Mouse (Mus musculus) neural tube, embryonic 14.5 days (tissue): ENCODE results near the gene Lipe. TPM values are rescaled to one million over a fixed set of nuclear protein-coding genes. Genes with fewer than 3 reads are reported as not detected.
A peak's percentile ranks its signal among the peaks of the same experiment; 100 is the strongest.

ENCODE experiments used
- ATAC-seq: fragments of 200-750 bp; cut with Nextera tagmentation; 2 replicates; pipeline ENCODE4 v1.8.0; 2017; ENCODE audit warnings: low read depth, mild to moderate bottlenecking, moderate TSS enrichment, moderate library complexity
- H3K27ac ChIP-seq: fragments of 300-500 bp; sonication (generic); 2 replicates; pipeline ENCODE4 v1.5.1; 2014; ENCODE audit warnings: low read depth, mild to moderate bottlenecking, control low read depth, low read length, moderate library complexity, mixed read lengths
- H3K27me3 ChIP-seq: fragments of 300-500 bp; sonication (generic); 2 replicates; pipeline ENCODE4 v1.6.1; 2014; ENCODE audit warnings: low read length; ENCODE audit not compliant: control insufficient read depth, insufficient read depth
- H3K36me3 ChIP-seq: fragments of 300-500 bp; sonication (generic); 2 replicates; pipeline ENCODE4 v1.6.1; 2014; ENCODE audit warnings: low read length, mixed read lengths; ENCODE audit not compliant: control insufficient read depth, insufficient read depth
- H3K4me1 ChIP-seq: fragments of 300-500 bp; sonication (generic); 2 replicates; pipeline ENCODE4 v1.6.1; 2014; ENCODE audit warnings: low read length; ENCODE audit not compliant: control insufficient read depth, insufficient read depth
- H3K4me2 ChIP-seq: fragments of 300-500 bp; sonication (generic); 2 replicates; pipeline ENCODE4 v1.6.1; 2014; ENCODE audit warnings: mild to moderate bottlenecking, low read depth, low read length, control low read depth
- H3K4me3 ChIP-seq: fragments of 300-500 bp; sonication (generic); 2 replicates; pipeline ENCODE4 v1.5.1; 2014; ENCODE audit warnings: low read depth, low read length, control low read depth, mixed read lengths
- H3K9ac ChIP-seq: fragments of 300-500 bp; sonication (generic); replicated peaks from 2 replicates; pipeline ENCODE4 v1.6.1; 2014; ENCODE audit warnings: low read depth, mild to moderate bottlenecking, control low read depth, low read length, mixed read lengths
- H3K9me3 ChIP-seq: fragments of 300-500 bp; sonication (generic); 2 replicates; pipeline ENCODE4 v1.6.1; 2016; ENCODE audit warnings: low read length; ENCODE audit not compliant: control insufficient read depth
- WGBS: fragments of 180-500 bp; shearing (Covaris S2); extraction: QIAGEN DNeasy Blood & Tissue Kit; methylation state at CpG from one replicate; pipeline ENCODE4 v1.1.7; 2014; 5-methylcytosine and 5-hydroxymethylcytosine counted together
- polyA plus RNA-seq: library from polyadenylated mRNA; unstranded; fragments of >200 nt; fragmentation: Nextera tagmentation; extraction: Ambion mirVana; gene quantifications from 2 replicates; pipeline ENCODE4 v1.2.1, GENCODE M21; 2014

Lipe gene
- polyA plus RNA-seq, 1 experiment from 2014 or later, result 6.5 TPM

DNA sequence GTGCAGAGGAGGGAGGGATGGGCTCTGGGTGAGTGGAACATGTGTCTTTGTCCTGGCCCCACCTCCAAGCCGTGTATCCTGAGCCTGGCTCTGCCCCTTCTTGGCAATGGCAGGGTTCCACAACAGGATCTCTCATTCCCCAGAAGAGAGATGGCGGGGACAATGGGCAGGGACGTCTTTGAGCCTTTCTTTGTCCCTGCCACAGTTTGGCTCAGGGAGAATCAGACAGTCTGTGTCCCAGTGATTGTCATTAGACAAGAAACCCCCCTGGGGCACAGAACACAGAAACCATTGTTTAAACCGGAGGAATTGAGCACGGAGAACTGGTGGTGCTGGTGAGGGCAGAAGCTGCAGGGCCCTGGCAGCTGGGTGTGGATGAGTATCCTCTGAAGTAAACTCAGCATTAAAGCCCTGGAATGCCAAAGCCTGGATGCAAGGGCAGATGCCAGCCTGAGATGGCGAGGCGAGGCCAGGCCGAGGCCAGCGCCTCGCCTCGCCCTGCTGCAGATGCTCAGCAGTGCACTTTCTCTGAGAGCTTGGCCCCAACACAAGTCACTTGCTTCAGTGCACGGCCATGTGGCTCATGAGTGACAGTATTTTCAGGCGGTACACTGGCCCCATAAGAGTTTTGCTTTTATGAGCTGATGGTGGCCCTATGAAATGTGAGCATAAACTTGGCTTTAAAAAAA lies 32.4 kb downstream of the Lipe start:
- Histone ChIP-seq H3K9ac (no peak overlapping the region), H3K36me3 (peaks cover 30% of the 10 kb centered on the region), H3K9me3 (no peaks in the 10 kb centered on the region), H3K4me2 (no peak overlapping the region), H3K4me1 (no peaks in the 10 kb centered on the region; the same call in none of the 2 replicates), H3K27me3 (peaks cover 18% of the 10 kb centered on the region; the same call in 1 of the 2 replicates), H3K4me3 (no peak overlapping the region), H3K27ac (0 out of 2 replicates have a peak overlapping the region, but pooled peaks have one; percentile 35)
- 25% methylated on average over 13 of the region's 13 CpGs for WGBS
- ATAC-seq, result peak; percentile 33; the same call in 1 of the 2 replicates

DNA sequence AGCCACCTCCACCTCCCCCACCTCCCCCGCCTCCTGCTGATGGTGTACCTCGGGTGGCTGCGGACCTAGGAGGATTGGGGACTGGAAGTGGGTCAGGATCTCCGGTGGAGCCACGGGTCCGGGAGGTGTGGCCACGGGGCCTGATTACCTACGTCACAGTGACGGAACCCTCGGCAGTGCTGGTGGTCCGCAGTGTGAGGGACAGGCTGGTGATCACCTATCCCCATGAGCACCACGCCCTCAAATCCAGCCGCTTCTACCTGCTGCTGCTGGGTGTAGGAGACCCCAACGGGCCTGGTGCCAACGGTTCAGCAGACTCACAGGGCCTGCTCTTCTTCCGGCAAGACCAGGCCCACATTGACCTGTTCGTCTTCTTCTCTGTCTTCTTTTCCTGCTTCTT lies 34.9 kb downstream of the Lipe start:
- H3K36me3 ChIP-seq, result peaks cover 39% of the 10 kb centered on the region

DNA sequence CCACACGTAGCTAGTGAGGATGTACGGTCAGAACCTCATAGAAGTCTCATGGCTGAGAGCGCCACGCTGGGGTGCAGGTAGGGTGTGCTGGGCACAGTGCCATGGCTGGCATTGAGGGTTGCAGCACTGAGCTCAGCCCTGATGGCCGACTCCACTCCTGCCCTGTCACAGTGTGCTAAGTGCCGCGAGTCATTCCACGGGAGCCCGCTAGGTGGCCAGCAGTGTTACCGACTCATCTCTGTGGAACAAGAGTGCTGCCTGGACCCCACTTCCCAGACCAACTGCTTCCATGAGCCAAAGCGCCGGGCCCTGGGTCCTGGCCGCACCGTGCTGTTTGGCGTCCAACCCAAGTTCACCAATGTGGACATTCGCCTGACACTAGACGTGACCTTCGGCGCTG lies 35.4 kb downstream of the Lipe start:
- Histone ChIP-seq H3K9me3 (no peaks in the 10 kb centered on the region), H3K4me3 (no peak overlapping the region), H3K4me1 (peaks cover 5% of the 10 kb centered on the region), H3K4me2 (no peak overlapping the region), H3K27me3 (peaks cover 9% of the 10 kb centered on the region; the same call in 1 of the 2 replicates), H3K27ac (no peak overlapping the region), H3K9ac (no peak overlapping the region), H3K36me3 (peaks cover 40% of the 10 kb centered on the region)
- WGBS, result 87% methylated on average over 19 of the region's 19 CpGs
- no peak for ATAC-seq

More for the DNA sequence above, 34.9 kb downstream of the Lipe start:
- no peak overlapping the region for H3K27ac ChIP-seq
- no peak for ATAC-seq
- H3K9ac ChIP-seq, result no peak overlapping the region
- no peak overlapping the region for H3K4me3 ChIP-seq
- H3K4me2 ChIP-seq, result no peak overlapping the region
- 95% methylated on average over 17 of the region's 17 CpGs for WGBS
- H3K27me3 ChIP-seq, result peaks cover 14% of the 10 kb centered on the region; the same call in 1 of the 2 replicates
- H3K9me3 ChIP-seq, result no peaks in the 10 kb centered on the region
- H3K4me1 ChIP-seq, result peaks cover 2% of the 10 kb centered on the region

DNA sequence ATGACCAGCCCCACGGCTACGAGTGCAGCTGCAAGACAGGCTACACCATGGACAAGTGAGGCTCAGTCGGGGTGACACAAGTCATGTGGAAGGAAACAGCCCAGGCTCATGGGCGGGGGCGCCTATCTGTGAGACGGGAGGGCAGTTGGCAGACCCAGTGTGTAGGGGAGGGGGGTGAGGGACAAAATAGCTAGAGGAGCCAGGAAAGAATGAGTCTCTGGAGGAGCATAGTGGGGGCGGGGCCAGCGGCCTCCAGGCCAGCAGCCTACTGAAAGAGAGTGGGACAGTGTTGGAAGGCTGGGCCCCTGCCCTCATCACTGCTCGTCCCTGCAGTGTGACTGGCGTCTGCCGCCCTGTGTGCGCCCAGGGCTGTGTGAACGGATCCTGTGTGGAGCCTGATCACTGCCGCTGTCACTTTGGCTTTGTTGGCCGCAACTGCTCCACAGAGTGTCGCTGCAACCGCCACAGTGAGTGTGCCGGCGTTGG lies 39.7 kb downstream of the Lipe start:
- Histone ChIP-seq H3K36me3 (peaks cover 32% of the 10 kb centered on the region), H3K4me3 (no peak overlapping the region), H3K27ac (peak overlapping the region; percentile 16; the same call in 1 of the 2 replicates), H3K4me2 (no peak overlapping the region), H3K4me1 (0 out of 2 replicates have a peak, but pooled peaks cover 5% of the 10 kb centered on the region), H3K9ac (0 out of 2 replicates have a peak overlapping the region, but pooled peaks have one; percentile 21), H3K27me3 (no peaks in the 10 kb centered on the region), H3K9me3 (no peaks in the 10 kb centered on the region)
- WGBS, result 37% methylated on average over 19 of the region's 19 CpGs
- peak; percentile 72; the same call in 1 of the 2 replicates for ATAC-seq

DNA sequence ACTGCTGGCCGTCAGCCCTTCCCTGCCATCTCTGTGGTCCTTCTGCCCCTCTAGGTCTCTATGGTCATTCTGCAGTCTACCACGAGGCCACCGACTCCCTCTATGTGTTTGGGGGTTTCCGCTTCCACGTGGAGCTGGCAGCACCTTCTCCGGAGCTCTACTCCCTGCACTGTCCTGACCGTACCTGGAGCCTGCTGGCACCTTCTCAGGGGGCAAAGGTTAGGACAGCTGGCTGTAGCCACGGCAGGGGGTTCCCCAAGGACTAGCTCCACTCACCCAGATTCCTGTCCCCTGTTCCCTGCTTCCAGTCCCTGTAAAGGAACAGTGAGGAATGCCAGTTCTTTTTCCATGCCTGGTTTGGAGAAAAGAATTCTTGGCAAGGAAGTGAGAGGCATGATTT lies 49.6 kb downstream of the Lipe start:
- no peaks in the 10 kb centered on the region for H3K27me3 ChIP-seq
- no peaks in the 10 kb centered on the region for H3K4me1 ChIP-seq
- H3K4me2 ChIP-seq, result no peak overlapping the region
- H3K9ac ChIP-seq, result no peak overlapping the region
- no peak for ATAC-seq
- no peak overlapping the region for H3K27ac ChIP-seq
- peaks cover 53% of the 10 kb centered on the region for H3K36me3 ChIP-seq
- no peak overlapping the region for H3K4me3 ChIP-seq
- H3K9me3 ChIP-seq, result no peaks in the 10 kb centered on the region
- 89% methylated on average over 8 of the region's 8 CpGs for WGBS

DNA sequence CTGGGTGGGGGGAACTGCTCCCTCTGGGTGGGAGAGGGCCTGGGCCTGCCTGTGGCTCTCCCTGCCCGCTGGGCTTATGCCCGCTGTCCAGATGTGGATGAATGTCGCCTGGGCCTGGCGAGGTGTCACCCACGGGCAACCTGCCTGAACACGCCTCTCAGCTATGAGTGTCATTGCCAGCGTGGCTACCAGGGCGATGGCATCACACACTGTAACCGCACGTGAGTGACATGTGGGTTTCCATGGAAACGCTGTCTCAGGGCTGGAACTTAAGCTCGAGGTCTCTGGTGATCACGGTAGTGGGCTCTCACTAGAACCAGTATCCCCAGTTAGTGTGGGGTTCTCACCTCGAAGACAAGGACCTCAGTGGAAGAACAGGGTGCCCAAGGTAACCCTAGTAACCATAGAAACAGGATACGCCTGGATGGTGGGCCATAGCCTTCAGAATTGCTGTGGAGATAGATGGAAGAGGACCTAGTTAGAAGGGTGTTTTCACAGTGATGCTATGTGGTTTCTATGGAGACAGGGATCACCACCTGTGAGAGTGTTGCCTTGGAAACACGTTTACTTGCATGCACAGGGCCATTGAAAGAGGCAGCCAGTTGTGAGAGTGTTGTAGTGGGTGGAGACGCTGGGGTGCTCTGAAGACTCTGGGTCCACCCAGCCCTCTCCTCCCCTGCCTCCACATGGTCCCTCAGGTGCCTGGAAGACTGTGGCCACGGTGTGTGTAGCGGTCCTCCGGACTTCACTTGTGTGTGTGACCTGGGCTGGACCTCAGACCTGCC lies 57.3 kb downstream of the Lipe start:
- Histone ChIP-seq H3K36me3 (peaks cover 38% of the 10 kb centered on the region), H3K27ac (no peak overlapping the region), H3K9ac (no peak overlapping the region), H3K4me3 (no peak overlapping the region), H3K4me1 (no peaks in the 10 kb centered on the region), H3K4me2 (no peak overlapping the region), H3K27me3 (no peaks in the 10 kb centered on the region), H3K9me3 (no peaks in the 10 kb centered on the region)
- 76% methylated on average over 20 of the region's 20 CpGs for WGBS
- no peak for ATAC-seq

DNA sequence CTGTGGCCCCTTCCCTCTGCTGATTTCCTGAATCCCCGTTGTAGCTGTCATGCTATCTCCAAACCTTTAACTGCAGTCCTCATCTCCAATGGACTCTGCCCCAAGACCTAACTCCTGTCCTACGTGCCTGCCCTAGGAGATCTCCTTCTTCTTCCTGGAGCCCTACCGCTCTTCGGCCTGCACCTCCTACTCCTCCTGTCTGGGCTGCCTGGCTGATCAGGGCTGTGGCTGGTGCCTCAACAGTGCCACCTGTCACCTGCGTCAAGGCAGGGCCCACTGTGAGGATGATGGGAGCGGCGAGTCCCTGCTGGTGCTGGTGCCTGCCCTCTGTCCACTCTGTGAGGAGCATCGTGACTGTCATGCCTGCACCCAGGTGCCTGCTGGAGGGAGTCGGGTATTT lies 59.2 kb downstream of the Lipe start:
- 93% methylated on average over 9 of the region's 9 CpGs for WGBS
- Histone ChIP-seq H3K9ac (no peak overlapping the region), H3K36me3 (peaks cover 45% of the 10 kb centered on the region), H3K27ac (no peak overlapping the region), H3K9me3 (no peaks in the 10 kb centered on the region), H3K4me2 (no peak overlapping the region), H3K4me3 (no peak overlapping the region), H3K4me1 (no peaks in the 10 kb centered on the region), H3K27me3 (no peaks in the 10 kb centered on the region)
- ATAC-seq, result no peak

DNA sequence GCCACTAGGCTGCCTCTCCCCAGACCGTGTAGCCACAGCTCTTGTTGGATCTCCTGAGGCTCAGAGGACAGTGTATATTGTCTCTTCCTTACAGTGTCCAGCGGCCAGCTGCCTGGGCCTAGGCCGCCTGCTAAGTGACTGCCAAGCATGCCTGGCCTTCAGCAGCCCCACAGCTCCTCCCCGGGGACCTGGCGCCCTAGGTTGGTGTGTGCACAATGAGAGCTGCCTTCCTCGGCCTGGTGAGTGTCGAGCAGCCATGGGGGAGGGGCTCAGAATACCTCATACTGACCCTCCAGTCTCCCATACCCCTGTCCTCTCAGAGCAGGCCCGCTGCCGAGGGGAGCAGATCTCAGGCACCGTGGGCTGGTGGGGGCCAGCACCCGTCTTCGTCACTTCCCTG lies 64.0 kb downstream of the Lipe start:
- WGBS, result 81% methylated on average over 12 of the region's 12 CpGs
- no peak overlapping the region for H3K4me2 ChIP-seq
- no peaks in the 10 kb centered on the region for H3K27me3 ChIP-seq
- ATAC-seq, result peak; percentile 21; the same call in 1 of the 2 replicates
- H3K4me3 ChIP-seq, result no peak overlapping the region
- peaks cover 34% of the 10 kb centered on the region for H3K36me3 ChIP-seq
- no peak overlapping the region for H3K9ac ChIP-seq
- H3K27ac ChIP-seq, result no peak overlapping the region
- no peaks in the 10 kb centered on the region for H3K9me3 ChIP-seq
- no peaks in the 10 kb centered on the region for H3K4me1 ChIP-seq
